Mouse (Mus musculus) lung, adult 18-20 months (tissue): ENCODE measurements around the gene Tmem54.

Experiments
- DNase-seq, 2 experiments: peaks; one replicate each; pipeline ENCODE4 v3.0.0; 2022; ENCODE audit warnings: mixed read lengths in 2 of 2

Tmem54 gene

DNA sequence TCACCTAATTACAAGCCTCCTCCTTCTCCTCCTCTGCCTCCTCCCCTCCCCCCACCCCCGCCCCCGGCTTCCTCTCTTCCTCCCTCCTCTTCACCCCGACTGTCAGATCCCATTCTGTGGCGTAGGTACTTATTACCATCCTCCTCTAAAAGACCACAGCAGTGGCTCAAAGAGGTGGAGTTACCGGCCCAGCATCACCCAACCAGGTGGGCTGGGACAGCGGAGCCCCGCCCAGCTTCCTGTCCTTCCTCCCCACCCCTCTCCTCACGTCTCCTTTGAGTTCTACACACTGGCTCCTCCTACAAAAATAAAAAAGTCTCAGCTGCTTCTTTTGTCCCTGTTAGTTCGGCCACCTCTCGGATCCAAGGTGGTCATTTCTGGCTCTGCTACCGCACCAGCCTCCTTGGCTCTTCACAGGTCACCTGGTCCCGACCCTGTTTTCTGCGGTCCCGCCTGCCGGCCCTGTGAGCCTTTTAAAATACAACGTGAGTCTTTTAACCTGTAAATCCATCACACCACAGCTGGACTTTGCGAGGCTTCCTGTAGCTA, 25.5 kb downstream of the Tmem54 start:
- peak; percentile 51 to 59 for DNase-seq

DNA sequence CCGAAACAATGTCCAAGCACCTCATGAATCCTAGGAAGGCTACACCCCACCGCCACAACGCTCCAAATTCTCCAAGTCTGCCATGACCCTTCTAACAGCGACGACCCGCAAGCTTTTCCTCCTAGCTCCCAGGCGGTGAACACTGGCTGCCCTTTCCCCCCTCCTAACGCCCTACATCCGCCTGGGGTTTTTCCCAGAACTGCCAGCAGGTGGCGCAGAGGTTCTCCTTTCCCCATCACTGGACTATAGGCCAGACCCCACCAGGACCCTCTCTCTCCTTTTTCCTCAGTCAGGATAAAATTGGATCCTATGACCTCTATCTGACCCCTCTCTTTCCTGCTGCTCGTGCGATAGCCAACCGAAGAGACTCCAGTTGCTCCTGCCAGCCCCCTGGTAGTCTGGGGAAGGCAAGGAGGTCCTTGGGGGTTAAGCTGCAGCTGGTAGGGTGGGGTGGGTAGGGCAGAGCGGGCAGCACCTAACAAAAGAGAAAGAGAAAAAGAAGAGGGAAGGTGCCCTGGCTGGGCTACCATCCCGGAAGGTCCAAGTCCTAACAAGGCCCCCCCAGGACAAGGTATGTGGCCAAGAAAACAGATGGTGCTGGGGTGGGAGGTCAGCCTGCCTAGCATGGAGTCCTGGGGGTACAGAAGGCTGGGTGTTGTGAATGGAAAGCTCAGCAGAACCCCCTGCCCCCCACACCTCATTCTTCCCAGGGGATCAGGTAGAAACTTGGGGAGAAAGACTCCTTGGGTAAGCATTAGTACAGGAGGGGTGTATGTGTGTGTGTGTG, 29.6 kb downstream of the Tmem54 start:
- DNase-seq, result peak; percentile 55 to 58

GRCm38 (mm10) chr4:129135637-129136036, 30.3 kb downstream of the Tmem54 start:
- no peak for DNase-seq

DNA sequence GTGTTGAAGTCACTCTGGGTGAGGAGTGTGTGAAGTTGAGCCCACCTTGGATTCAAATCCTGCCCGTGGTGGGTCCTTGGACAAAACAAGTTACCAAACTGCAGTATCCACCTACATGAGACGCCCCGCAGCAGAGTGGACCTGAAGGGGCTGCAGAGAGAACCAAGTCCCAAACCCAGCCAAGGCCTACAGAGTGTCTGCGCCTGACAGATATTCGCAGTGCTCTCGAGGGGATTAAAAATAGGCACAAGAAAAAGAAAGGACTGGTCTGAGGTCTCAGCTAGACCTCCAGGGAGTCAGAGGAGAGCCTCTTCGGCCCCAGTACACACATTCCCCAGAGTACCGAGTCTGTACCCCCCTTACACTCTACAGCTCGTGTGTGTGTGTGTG, 30.8 kb downstream of the Tmem54 start:
- no peak for DNase-seq

DNA sequence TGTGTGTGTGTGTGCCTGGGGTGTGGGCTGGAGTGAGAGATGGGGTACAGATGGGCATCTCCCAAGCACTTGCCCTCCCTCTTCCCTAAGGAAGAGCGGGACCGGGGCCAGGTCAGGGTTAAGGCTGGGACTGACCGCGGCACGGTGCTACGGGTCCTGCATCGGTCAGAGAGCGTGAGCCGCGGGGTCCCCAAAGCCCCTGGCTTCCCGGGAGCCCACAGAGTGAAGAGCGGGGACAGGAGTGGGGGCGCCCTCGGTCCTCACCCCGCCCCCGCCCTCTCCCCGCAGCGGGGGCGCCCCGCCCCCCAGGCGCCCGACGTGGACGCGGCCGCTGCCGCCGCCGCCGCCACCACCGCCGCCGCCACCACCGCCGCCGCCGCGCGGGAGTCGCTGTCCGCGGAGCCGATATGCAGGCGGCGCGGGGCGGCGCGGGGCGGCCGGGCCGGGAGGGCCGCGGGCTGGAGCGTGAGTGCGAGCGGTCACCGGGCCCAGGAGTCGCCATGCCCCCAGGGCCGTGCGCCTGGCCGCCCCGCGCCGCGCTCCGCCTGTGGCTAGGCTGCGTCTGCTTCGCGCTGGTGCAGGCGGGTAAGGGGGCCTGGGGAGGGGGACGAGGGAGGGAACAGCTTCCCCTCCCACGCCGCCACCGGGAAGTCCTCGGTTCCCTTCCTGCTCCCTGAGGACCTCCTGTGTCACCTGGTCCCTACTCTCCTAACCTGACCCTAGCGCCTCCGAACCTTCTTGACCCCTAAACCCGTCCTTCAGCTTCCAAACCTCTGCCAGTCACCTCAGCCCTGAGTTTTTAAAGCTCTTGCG, 31.4 kb downstream of the Tmem54 start, which contains the start of gene Fndc5:
Fndc5 (plus strand) TSS at position 421 of the 813 bp plus-strand sequence.
- no peak for DNase-seq

GRCm38 (mm10) chr4:129137392-129138321, 32.3 kb downstream of the Tmem54 start:
- no peak for DNase-seq

DNA sequence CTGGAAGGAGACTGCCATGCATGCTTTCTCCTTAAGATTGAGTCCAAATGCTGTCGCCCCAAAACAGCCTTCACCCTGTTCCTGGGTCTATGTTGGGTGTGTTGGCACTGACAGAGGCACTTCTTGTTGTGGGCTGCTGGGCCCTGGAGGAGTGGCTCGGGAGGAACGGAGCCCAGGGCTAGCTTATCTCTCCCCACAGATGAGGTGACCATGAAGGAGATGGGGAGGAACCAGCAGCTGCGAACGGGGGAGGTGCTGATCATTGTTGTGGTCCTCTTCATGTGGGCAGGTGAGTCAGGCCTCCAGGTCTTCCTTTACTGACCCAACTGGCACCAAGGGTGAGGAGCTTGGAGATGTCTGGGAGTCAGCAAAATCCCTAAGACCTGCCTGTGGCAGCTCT, 34.3 kb downstream of the Tmem54 start:
- DNase-seq, result no peak

GRCm38 (mm10) chr4:129140808-129141207, 35.5 kb downstream of the Tmem54 start:
- no peak for DNase-seq

DNA sequence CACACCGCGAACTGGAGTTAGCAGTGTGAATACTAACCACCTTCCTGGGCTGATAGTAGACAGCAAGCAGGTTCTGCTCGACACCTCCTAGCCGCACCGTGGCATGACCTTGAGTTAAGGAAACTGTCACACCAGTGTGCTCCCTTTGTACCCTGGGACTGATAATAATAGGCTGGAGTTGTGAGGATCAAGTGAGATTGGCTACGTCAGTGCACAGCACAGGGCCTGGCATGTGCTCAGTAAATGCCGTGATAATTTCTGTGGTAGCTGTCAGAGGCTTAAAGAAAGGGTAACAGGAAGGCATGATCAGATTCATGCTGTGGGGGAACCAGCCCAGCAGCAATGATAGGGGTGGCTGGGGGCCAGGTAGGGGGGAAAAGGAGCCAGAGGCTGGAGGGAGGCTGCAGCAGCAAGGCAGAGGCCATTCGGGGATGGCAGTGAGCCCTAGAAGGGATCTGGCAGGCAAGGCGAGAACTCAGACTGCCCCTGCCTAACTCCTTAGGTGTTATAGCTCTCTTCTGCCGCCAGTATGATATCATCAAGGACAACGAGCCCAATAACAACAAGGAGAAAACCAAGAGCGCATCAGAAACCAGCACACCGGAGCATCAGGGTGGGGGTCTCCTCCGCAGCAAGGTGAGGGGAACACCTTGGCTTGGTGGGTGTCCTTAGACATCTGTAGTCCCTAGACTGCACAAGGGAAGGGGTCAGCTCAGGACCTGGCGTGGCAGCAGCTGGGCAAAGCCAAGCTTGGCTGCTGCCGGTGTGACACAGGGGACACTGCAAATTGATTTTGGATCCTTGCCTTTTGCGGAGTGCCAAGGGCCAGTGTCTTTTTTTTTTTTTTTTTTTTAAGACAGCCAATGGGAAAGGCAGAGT, 36.5 kb downstream of the Tmem54 start:
- DNase-seq, result no peak

DNA sequence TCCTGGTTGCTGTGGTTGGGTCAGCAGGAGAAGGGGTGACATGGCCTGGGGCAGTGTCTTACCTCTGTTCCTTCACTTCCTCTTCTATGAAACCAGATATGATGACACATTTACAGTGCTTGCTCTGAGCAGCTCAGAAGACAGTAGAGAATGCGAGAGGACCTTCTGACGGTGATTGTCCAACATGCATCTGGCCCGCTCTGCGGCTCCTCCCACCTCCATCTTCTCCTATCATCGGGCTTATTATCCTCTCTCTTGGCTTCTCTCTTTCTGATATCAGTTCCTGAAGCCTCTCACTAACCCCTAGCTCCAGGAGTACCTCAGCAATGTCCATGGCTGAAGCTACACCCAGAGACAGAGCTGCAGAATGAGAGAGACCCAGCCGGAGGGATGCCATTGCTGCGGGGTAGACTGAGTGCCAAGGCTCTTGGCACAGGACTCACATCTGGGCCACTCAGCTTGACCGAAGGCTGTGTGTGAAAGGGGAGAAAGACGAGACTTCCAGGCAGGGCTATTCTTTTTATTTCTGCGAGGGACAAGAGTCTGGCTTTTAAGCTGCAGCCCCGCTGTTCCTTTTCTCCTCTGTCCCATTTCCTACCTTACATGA, 37.2 kb downstream of the Tmem54 start:
- no peak for DNase-seq

DNA sequence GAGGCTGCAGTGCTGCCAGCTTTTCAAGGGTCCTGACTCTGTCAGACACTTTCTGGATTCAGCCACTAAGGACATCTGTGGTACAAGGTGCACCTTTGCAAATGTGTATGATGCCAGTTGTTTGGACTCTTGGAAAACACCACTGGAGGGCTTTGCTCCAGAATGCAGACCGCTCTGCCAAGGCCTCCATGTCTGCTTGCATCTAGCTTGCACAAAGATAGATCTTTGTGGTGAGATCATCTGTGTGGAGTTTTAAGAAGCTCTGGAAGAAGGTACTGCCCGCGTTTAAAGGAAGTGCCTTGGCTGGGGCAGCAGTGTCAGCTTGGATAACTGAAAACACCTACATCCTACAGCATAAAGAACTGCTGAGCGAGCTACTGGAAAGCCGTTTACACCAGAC, 38.2 kb downstream of the Tmem54 start:
- no peak for DNase-seq

GRCm38 (mm10) chr4:129144401-129145367, 39.3 kb downstream of the Tmem54 start:
- peak in 1 of 2 experiments; percentile 1 for DNase-seq

DNA sequence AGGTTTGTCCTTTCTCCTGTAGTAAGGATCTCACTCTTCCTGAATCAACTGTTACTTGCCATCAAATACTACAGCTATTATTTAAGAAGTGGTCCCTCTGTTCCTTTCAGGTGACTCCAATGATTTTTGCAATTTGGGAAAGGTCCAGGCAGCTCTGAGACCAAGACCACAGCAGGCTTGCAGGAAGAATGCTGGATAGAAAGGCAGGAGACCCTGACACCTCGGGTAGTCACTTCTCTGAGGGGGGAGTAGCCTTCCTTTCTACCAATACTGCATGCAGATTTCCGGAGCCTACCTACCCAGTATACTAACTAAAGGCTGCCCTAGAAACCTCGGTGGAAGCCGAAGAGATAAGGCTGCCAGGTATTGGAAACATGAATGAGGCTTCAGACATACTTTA, 40.1 kb downstream of the Tmem54 start:
- peak in 1 of 2 experiments; percentile 1 for DNase-seq

DNA sequence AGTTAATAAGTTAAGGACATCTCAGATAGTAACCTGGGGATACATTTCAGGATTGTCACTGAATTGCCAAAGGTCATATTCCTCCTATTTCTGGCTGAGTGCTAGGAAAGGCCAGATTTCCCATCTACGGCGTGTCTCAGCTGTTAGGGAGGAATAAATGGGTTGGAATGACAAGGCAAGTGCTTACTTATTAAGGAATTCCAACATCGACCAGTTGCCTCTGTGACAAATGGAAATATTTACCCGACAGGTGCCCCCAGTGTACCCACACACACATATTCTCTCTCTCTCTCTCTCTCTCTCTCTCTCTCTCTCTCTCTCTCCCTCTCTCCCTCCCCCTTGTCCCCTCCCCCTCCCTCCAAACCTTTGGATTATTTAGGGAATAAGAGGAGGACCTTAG, 40.6 kb downstream of the Tmem54 start:
- no peak for DNase-seq

- DNase-seq, result no peak
Measured at GRCm38 (mm10) chr4:129146392-129146791, 41.0 kb downstream of the Tmem54 start.

DNA sequence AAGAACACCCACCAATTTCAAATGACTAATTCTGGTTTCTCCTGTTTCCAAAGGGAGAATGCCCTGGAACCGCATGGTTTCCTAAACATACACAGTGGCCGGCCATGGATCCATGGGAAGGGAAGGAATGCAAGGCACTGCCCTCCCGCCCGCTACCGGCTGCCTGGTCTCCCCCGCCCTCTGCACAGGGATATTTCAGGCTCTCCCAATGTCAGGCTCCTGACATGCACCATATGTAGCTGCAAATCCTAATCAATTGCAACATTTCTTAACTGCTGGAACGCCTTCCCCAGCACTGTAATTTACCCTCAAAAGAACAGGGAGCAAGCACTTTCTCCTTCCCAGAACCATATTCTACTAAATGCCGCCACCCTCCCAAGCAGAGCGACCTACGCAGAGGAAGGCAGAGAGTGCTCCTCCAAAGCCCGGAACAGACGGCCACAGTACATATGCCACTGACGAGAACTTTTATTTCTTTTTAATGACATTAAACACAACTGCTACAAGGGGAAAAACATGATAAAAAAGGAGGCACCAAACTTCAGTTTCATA, 42.3 kb downstream of the Tmem54 start:
- DNase-seq, result peak in 1 of 2 experiments; percentile 36

DNA sequence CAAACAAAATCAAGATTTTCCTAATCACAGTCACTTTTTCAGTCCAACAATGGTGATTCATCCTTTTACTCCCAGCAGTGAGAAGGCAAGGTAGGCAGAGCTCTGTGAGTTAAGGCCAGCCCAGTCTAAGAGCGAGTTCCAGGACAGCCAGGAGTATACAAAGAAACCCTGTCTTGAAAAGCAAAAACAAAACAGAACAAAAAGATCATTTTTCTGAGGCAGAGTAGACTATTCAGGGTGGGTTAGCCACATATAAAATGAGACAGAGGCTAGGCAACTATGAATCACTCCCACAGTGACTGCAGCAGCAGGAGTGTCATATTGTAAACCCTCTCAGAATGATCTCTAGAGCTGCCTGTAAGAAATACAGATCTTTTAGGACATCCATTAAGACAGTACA, 44.0 kb downstream of the Tmem54 start:
- no peak for DNase-seq

- DNase-seq, result no peak
Measured at GRCm38 (mm10) chr4:129151276-129151811, 46.0 kb downstream of the Tmem54 start.

GRCm38 (mm10) chr4:129157541-129157940, 52.2 kb downstream of the Tmem54 start:
- DNase-seq, result no peak
